Mouse (Mus musculus): ENCODE measurements at regions not wholly inside any gene's neighbourhood (a gene's known extent, or its start where the extent isn't known, plus 50 kb on each side); places are given as distances from the start of the nearest gene placed in this dataset.

DNA sequence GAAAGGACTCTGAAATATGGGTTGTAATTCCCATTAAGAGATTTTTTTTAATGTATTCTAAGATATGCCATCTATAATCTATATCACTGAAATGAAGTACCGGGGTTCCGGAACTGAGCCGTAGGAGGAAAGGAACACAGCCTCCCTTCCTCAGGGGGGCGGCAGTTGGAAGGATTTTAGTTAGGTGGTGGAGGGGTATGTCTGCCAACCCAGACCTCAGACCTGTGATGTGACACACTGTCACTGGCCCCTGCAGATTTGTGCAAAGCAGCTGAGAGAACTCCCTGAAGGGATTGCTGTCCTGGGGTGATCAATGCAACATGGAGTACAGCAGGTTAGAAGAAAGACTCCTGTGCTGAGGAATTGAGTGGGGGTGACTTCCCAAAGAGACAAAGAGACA, 470.2 kb upstream of the Gulo start:
- DNase-seq, result no peak

DNA sequence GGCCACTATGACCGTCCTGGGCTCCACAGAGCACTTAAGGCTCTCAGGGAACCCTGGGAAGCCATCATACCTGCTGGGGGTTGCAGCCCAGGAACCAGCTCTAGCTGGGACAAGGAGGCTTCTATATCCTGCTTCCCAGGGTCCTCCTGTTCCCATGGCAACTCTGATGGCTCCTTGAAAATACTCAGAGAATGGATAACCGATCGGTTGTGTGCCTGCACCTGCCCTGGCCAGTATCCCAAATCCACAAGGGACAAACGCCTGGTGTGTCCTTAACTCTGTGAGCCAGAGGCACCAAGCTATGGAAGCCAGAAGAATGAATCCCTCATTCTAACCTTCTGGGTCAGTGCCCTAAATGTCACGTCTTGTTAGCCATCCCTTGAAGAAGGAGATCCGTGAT, 469.6 kb upstream of the Gulo start:
- DNase-seq, result peak; percentile 64

DNA sequence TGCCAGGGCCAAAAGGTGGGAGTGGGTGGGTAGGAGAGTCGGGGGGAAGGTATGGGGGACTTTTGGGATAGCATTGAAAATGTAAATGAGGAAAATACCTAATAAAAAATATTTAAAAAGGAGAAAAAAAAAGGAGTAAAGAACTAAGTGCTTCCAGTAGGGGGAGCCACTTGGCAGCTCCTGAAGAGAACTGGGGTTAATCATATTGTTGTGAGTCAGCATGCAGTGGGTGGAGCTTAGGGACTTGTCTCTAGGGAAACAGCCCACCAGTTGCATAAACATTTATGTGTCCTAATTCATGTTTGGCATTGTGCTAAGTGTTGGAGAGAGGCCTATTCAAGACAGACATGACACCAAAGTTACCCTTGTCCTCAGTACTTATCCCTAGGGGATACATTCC, 466.0 kb upstream of the Gulo start:
- peak; percentile 59 for DNase-seq

DNA sequence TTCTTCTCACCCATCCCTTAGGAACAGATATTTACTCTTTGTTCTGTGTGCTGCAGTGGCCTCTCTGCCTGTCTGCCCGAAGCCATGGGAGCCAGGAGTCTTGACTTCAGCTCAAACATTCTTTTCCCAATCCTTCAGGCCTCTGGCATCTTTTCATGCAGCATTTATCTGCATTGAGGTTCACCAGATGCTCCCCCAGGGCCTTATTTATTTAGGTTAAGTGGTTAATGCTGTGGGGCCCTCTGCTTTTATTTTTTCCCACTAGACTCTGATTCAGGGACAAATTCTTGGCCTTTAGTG, 464.2 kb upstream of the Gulo start:
- peak; percentile 59 for DNase-seq

DNA sequence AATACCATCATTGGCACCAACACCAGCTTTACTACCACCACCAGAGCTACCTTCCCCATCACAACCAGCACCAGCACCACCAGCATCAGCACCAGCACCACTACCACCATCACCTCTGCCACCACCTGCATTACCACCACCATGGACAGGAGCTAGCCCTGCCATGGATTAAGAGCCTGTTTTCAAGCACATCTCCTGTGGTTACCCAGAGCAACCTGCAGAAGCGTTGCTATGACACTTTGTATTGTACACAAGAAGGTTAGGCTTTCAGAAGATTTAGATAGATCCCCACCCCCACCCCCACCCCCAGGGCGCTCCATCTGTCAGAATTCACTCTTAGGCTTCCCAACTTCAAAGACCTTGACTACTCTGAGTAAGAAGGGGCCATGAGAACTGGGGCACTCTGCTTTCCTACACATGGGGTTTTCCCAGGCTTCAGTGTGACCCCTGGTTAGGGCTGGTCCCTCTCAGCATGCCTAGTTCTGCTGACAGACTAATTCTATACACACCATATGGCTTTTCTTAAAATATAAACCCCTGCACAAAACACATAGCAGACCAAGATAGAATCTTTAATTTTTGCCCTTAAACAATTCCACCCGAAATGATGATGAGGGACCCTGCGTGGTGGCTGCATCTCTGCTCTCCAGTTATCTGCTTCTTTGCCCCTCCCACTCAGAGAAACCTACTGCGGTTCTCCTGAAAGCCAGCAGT, 463.7 kb upstream of the Gulo start:
- DNase-seq, result peak; percentile 59

DNA sequence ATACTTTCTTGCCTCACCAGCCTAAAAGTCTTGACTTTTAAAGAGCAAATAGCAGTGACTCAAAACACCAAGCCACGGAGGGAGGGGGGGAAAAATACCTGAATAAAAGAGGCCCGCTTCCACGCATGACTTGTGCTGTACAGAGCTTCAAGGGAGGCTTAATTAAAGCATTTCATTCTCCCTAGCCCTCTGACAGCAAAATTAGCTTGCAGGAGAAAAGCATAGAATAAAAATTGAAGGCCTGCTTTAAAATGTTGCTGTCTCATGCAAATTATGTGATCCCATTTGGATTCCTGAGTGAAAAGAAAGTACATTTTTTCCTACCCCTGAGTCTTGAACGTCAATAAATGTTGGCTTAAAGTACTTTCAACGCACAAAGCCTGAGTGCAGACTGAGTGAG, 453.1 kb upstream of the Gulo start:
- DNase-seq, result no peak

DNA sequence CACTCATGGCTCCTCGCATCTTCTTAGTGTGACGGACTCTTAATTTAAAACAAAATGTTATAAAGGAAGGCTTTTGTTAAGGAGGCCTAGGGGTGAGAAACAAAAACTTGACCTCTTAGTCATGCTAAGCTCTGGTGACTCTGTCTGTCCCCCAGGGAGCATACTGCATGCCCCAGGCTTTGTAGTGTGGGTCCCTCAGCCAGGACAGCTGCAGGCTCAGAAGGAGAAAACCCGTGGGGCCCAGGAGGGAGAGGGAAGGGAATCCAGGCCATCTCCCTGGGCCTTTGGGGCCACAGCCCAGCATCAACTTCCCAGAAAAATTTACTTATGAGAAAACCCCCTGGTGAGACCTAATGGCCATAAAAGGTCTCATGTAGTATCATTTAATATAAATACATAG, 451.8 kb upstream of the Gulo start:
- DNase-seq, result no peak

DNA sequence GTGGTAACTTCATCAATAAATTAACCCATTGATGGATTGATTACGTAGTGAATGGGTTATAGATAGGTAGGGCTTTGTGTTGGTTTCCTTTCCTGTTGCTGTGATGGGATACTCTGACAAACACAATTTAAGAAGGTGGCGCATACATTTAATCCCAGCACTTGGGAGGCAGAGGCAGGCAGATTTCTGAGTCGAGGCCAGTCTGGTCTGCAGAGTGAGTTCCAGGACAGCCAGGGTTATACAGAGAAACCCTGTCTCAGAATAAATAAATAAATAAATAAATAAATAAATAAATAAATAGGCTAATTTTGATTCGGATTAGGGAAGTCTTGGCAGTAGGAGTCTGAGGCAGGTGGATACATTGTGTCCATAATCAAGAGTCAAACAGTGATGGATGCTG, 449.7 kb upstream of the Gulo start:
- no peak for DNase-seq

DNA sequence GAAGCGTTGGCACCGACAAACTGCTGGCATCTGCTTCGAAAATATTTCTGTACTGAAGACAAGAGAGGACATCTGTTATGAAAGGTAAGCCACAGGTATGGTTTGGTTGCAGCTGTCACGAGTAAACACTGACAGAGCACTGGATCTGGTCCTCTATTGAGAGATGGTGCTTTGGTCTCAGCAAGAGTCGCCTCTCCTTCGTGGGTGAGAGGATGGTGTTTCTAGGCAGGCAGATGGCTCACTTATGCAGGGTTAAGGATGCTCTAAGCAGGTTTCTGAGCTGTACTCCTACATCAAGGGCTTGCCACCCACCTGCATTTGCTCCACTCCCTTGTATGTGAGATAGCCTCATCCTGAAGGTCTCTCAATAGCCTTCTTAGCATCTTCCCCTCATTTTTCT, 448.3 kb upstream of the Gulo start:
- DNase-seq, result no peak

DNA sequence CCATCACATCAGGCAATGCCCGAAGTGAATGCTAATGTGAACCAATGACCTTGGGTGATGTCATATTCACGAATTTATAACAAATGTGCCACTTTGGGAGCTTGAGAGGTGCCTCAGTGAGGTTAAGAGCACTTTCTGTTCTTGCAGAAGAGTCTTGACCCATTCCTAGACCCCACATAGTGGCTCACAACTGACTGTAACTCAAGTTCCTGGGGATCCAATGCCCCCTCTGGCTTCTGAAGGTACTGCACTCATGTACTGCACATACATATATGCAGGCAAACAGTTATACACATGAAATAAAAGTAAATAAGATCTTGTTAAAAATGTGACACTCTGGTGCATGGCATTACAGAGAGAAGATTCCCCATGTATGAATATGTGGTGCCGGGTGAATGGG, 443.8 kb upstream of the Gulo start:
- DNase-seq, result no peak

DNA sequence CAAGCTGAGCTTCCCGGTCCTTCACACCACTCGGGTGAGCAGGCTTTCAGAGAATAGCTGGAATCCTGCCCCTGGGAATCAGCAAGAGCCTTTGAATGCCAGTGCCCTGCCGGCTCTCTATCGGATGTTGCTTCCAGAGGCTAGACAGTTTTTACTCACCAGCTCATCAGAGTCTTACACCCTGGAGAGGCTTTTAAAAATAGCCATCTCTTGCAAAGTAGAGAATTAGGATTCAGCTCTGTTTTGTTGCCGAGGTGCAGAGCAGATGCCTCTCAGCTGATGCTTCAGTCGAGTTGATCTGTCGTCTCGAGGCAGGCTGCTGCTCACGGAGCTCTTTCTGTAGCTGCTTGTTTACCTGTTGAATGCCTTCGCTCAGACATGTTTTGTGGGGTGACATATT, 441.3 kb upstream of the Gulo start:
- no peak for DNase-seq

DNA sequence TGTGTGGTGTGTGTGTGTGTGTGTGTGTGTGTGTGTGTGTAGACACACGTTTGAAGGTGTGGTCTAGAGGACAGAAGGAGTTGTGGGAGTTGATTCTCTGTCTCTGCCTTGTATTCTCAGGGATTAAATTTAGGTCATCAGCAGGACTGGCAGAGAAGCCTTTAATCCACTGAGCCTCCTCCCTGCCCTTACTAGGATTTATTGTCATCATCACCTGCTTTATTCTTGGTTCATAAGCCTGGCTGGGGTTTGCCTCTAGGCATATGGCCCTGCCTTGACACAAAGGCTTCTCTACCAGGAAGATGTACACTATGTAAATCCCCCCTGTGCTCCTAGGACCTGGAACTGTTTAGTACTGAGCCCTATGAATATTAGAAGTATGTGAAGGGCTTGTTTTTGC, 433.6 kb upstream of the Gulo start:
- DNase-seq, result peak; percentile 65

DNA sequence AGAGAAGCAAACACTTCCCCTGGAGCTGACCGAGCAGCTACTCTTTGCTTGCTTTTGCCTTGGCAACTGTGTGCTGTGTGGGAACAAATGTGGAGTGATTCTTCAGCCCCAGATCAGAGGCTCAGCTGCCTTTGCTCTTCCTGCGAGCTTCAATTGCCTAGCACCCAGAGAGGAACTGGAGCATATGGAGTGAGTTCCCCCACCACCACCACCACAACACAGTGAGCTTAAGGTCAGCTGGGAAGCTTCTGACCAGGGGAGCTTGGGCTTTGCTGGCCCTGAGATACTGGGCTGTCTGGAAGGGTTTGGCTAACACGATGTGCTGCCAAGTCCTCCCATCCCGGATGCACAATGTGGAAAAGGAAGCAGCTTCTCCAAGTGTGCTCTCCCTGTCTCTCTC, 432.8 kb upstream of the Gulo start:
- peak; percentile 52 for DNase-seq

DNA sequence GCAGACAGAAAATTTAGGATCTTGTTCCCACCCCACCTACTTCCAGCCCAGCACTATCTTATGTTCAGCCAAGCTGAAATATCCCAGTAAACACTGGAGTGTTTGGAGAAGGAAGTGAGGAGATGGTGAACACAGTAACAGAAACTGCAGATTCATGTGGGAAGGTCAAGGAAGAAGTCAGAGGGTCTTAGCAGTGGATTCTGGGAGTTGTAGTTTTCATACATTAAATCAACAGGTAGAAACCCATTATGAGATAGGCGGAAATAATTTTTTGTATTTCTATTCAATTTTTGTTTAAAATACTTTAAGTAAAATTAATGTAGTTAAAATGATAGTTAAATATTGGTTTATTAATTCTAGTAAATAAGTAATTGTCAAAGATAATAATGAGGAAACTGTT, 429.6 kb upstream of the Gulo start:
- DNase-seq, result no peak

DNA sequence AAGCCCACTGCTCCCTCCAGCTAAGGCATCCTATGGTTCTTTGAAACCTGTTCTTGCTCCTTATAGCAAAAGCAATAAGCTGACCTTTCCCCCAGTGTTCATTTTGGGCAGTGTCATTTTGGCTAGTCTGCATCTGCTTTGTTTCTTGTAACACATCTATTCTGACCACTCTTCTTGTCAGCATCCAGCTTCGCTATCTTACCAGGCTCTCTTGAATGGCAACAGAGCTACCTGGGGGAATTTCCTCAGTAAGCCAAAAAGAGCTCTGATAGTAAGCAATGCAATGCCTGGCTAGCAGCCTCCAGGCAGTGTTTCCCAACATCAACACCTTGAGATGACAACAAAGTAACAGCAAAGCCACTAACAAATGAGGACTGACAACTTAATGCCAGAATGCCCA, 429.0 kb upstream of the Gulo start:
- no peak for DNase-seq

DNA sequence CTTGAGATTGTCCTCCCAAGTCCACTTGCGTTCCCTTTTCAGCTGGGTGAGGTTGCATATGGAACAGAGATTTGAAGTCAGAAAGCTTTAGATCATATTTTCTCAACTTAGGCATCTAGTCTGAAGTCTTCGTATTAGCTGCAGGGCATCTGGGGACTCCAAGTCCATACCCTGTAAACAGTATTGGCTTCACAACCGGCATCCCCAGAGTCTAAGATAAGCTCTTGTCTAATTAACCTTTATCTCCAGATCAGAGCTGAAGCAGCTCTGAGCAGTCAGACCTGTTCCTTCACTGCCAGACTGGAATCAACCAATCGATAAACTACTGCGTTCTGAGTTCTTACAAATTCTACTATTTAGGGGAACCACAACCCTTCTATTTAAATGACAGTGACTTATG, 422.6 kb upstream of the Gulo start:
- DNase-seq, result no peak

DNA sequence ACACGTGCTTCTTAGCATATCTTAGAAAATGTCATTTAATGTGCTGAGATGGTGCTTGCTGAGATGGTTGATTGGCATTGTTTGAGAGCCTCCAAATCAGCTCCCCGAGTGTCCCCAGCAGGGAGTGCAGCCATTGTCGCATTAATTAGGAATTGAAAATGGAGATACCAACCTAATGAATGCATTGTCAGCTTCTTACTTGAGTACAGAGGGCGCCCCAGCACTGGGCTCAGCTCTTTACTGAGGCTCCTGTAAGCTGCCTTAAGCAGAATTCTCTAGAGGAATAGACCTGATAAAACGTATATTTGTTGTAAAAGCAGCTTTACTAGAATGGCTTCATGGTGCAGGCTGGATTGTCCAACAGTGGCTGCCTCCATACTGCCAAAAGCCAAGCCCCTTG, 415.1 kb upstream of the Gulo start:
- DNase-seq, result peak; percentile 84
